Mouse (Mus musculus) cerebellum, adult 9-10 months (tissue): Measurements from ENCODE around the gene Rnf225.
"Not testable (repeated sequence)": the region's sequence is repeated elsewhere in the genome, so short reads cannot be mapped to it uniquely, and the experiment has no call there.

ENCODE experiments used
- DNase-seq: peaks from one replicate; pipeline ENCODE4 v3.0.0; 2022

Rnf225 gene

GRCm38 (mm10) chr7:12933615-12934140, 6.5 kb downstream of the Rnf225 start:
- no peak for DNase-seq

- DNase-seq, result no peak
These were observed 7.6 kb downstream of the Rnf225 start for GRCm38 (mm10) chr7:12934808-12935207.

GRCm38 (mm10) chr7:12937254-12937803, 10.1 kb downstream of the Rnf225 start:
- DNase-seq, result not testable (repeated sequence)

GRCm38 (mm10) chr7:12940599-12940998, 13.4 kb downstream of the Rnf225 start:
- DNase-seq, result no peak

- no peak for DNase-seq
These were observed 16.3 kb downstream of the Rnf225 start for GRCm38 (mm10) chr7:12943488-12943887.

- peak; percentile 98 for DNase-seq
These were observed 22.0 kb downstream of the Rnf225 start for GRCm38 (mm10) chr7:12949032-12949871.

- no peak for DNase-seq
These were observed 22.6 kb downstream of the Rnf225 start for GRCm38 (mm10) chr7:12949872-12950229.

GRCm38 (mm10) chr7:12954896-12955295, 27.7 kb downstream of the Rnf225 start:
- DNase-seq, result no peak

- no peak for DNase-seq
These were observed 30.3 kb downstream of the Rnf225 start for GRCm38 (mm10) chr7:12957511-12957910.

- DNase-seq, result no peak
These were observed 31.7 kb downstream of the Rnf225 start for GRCm38 (mm10) chr7:12958948-12959347.

GRCm38 (mm10) chr7:12959718-12960117, 32.5 kb downstream of the Rnf225 start:
- no peak for DNase-seq

- no peak for DNase-seq
These were observed 34.4 kb downstream of the Rnf225 start for GRCm38 (mm10) chr7:12961511-12962141.

GRCm38 (mm10) chr7:12965678-12966091, 38.5 kb downstream of the Rnf225 start, which contains the start of gene Zfp324:
Zfp324 (plus strand) TSS chr7:12965838.
- DNase-seq, result peak; percentile 95

- DNase-seq, result peak; percentile 88
These were observed 39.1 kb downstream of the Rnf225 start for GRCm38 (mm10) chr7:12966104-12966845.

- DNase-seq, result no peak
These were observed 43.7 kb downstream of the Rnf225 start for GRCm38 (mm10) chr7:12970906-12971305.

GRCm38 (mm10) chr7:12977682-12978389, 50.6 kb downstream of the Rnf225 start, which contains the start of gene Zfp446:
Zfp446 (plus strand) TSS chr7:12977848.
- DNase-seq, result peak; percentile 99

GRCm38 (mm10) chr7:12978931-12979722, 51.9 kb downstream of the Rnf225 start:
- DNase-seq, result peak; percentile 72

GRCm38 (mm10) chr7:12979776-12980175, 52.6 kb downstream of the Rnf225 start:
- no peak for DNase-seq

- no peak for DNase-seq
These were observed 53.1 kb downstream of the Rnf225 start for GRCm38 (mm10) chr7:12980291-12980690.
